Mouse (Mus musculus): Measurements from ENCODE around the gene Scg3. TPM values are rescaled to one million over a fixed set of nuclear protein-coding genes. Genes with fewer than 3 reads are reported as not detected.

Scg3 gene
- 74.6 and 96.1 TPM in 2 replicates for polyA plus RNA-seq (2012; rRNA removed)

- peak; percentile 98 for DNase-seq (ENCODE audit: low read depth)
- TF ChIP-seq CTCF (IDR thresholded peaks at IDR 0.05; ENCODE audit: borderline replicate concordance, extremely low read depth, insufficient read depth, insufficient read length) = no peak
- TF ChIP-seq POLR2A (IDR thresholded peaks at IDR 0.05; ENCODE audit: borderline replicate concordance, extremely low read depth, insufficient read depth, insufficient read length, poor library complexity, severe bottlenecking) = peak; percentile 77; the same call in 1 of the 2 replicates
Observed at GRCm38 (mm10) chr9:75683426-75684191, at the start of gene Scg3. Scg3 (minus strand) TSS chr9:75684056.

- peak; percentile 89 for TF ChIP-seq CTCF (IDR thresholded peaks at IDR 0.05; ENCODE audit: borderline replicate concordance, extremely low read depth, insufficient read depth, insufficient read length)
- TF ChIP-seq POLR2A (IDR thresholded peaks at IDR 0.05; ENCODE audit: borderline replicate concordance, extremely low read depth, insufficient read depth, insufficient read length, poor library complexity, severe bottlenecking) = no peak
Observed at GRCm38 (mm10) chr9:75719952-75720687, 36.3 kb upstream of the Scg3 start.

GRCm38 (mm10) chr9:75719481-75719880 is 35.6 kb upstream of the Scg3 start:
- DNase-seq (ENCODE audit: low read depth) = no peak
- TF ChIP-seq CTCF (IDR thresholded peaks at IDR 0.05; ENCODE audit: borderline replicate concordance, extremely low read depth, insufficient read depth, insufficient read length) (no peak), POLR2A (IDR thresholded peaks at IDR 0.05; ENCODE audit: borderline replicate concordance, extremely low read depth, insufficient read depth, insufficient read length, poor library complexity, severe bottlenecking) (no peak)

More at GRCm38 (mm10) chr9:75719952-75720687, 36.3 kb upstream of the Scg3 start:
- peak; percentile 79 for DNase-seq (ENCODE audit: low read depth)

- TF ChIP-seq POLR2A (IDR thresholded peaks at IDR 0.05; ENCODE audit: borderline replicate concordance, extremely low read depth, insufficient read depth, insufficient read length, poor library complexity, severe bottlenecking) (no peak), CTCF (IDR thresholded peaks at IDR 0.05; ENCODE audit: borderline replicate concordance, extremely low read depth, insufficient read depth, insufficient read length) (no peak)
- peak; percentile 58 for DNase-seq (ENCODE audit: low read depth)
Observed at GRCm38 (mm10) chr9:75684772-75685171, 916 bp upstream of the Scg3 start.

GRCm38 (mm10) chr9:75684292-75684691 is 436 bp upstream of the Scg3 start:
- no peak for DNase-seq (ENCODE audit: low read depth)
- no peak for TF ChIP-seq POLR2A (IDR thresholded peaks at IDR 0.05; ENCODE audit: borderline replicate concordance, extremely low read depth, insufficient read depth, insufficient read length, poor library complexity, severe bottlenecking)
- TF ChIP-seq CTCF (IDR thresholded peaks at IDR 0.05; ENCODE audit: borderline replicate concordance, extremely low read depth, insufficient read depth, insufficient read length) = no peak

GRCm38 (mm10) chr9:75680606-75681005 is 3.2 kb downstream of the Scg3 start:
- no peak for TF ChIP-seq CTCF (IDR thresholded peaks at IDR 0.05; ENCODE audit: borderline replicate concordance, extremely low read depth, insufficient read depth, insufficient read length)
- no peak for TF ChIP-seq POLR2A (IDR thresholded peaks at IDR 0.05; ENCODE audit: borderline replicate concordance, extremely low read depth, insufficient read depth, insufficient read length, poor library complexity, severe bottlenecking)
- DNase-seq (ENCODE audit: low read depth) = no peak

GRCm38 (mm10) chr9:75679629-75680028 is 4.2 kb downstream of the Scg3 start:
- no peak for DNase-seq (ENCODE audit: low read depth)
- TF ChIP-seq CTCF (IDR thresholded peaks at IDR 0.05; ENCODE audit: borderline replicate concordance, extremely low read depth, insufficient read depth, insufficient read length) = no peak
- TF ChIP-seq POLR2A (IDR thresholded peaks at IDR 0.05; ENCODE audit: borderline replicate concordance, extremely low read depth, insufficient read depth, insufficient read length, poor library complexity, severe bottlenecking) = no peak

- no peak for DNase-seq (ENCODE audit: low read depth)
- no peak for TF ChIP-seq POLR2A (IDR thresholded peaks at IDR 0.05; ENCODE audit: borderline replicate concordance, extremely low read depth, insufficient read depth, insufficient read length, poor library complexity, severe bottlenecking)
- TF ChIP-seq CTCF (IDR thresholded peaks at IDR 0.05; ENCODE audit: borderline replicate concordance, extremely low read depth, insufficient read depth, insufficient read length) = no peak
Observed at GRCm38 (mm10) chr9:75678341-75678740, 5.5 kb downstream of the Scg3 start.

GRCm38 (mm10) chr9:75676226-75676625 is 7.6 kb downstream of the Scg3 start:
- TF ChIP-seq POLR2A (IDR thresholded peaks at IDR 0.05; ENCODE audit: borderline replicate concordance, extremely low read depth, insufficient read depth, insufficient read length, poor library complexity, severe bottlenecking) (no peak), CTCF (IDR thresholded peaks at IDR 0.05; ENCODE audit: borderline replicate concordance, extremely low read depth, insufficient read depth, insufficient read length) (no peak)
- DNase-seq (ENCODE audit: low read depth) = no peak

- DNase-seq (ENCODE audit: low read depth) = peak; percentile 51
- no peak for TF ChIP-seq CTCF (IDR thresholded peaks at IDR 0.05; ENCODE audit: borderline replicate concordance, extremely low read depth, insufficient read depth, insufficient read length)
- TF ChIP-seq POLR2A (IDR thresholded peaks at IDR 0.05; ENCODE audit: borderline replicate concordance, extremely low read depth, insufficient read depth, insufficient read length, poor library complexity, severe bottlenecking) = no peak
Observed at GRCm38 (mm10) chr9:75672769-75673168, 11.1 kb downstream of the Scg3 start.

- TF ChIP-seq POLR2A (IDR thresholded peaks at IDR 0.05; ENCODE audit: borderline replicate concordance, extremely low read depth, insufficient read depth, insufficient read length, poor library complexity, severe bottlenecking) = no peak
- TF ChIP-seq CTCF (IDR thresholded peaks at IDR 0.05; ENCODE audit: borderline replicate concordance, extremely low read depth, insufficient read depth, insufficient read length) = no peak
Observed at GRCm38 (mm10) chr9:75666612-75667011, 17.2 kb downstream of the Scg3 start.

More at GRCm38 (mm10) chr9:75666612-75667011, 17.2 kb downstream of the Scg3 start:
- no peak for DNase-seq (ENCODE audit: low read depth)
